Mouse (Mus musculus) left cerebral cortex, postnatal 4 days (tissue): ENCODE data around the gene Dnajc12. TPM values are rescaled to one million over a fixed set of nuclear protein-coding genes. Genes with fewer than 3 reads are reported as not detected.
"Not testable (repeated sequence)": the region's sequence is repeated elsewhere in the genome, so short reads cannot be mapped to it uniquely, and the experiment has no call there.

Experiments used
- DNase-seq: peaks from one replicate; pipeline ENCODE4 v3.0.0-alpha.2; 2022
- intact Hi-C: fragments of 180-260 bp; cut with DNase I; formaldehyde crosslinking; loops from one replicate; pipeline ENCODE4 v1.15.1; 2025
- total RNA-seq, 2 experiments: library from RNA; stranded (reverse); gene quantifications; 2 replicates each; pipeline ENCODE4 v1.2.3; 2021

The Dnajc12 gene
- total RNA-seq, 2 experiments from 2014 or later = 5.5 to 6.9 TPM

- intact Hi-C loops = no loop called here
- DNase-seq = peak; percentile 5
Observed at GRCm38 (mm10) chr10:63381498-63382280, 554 bp upstream of the Dnajc12 start, which contains the start of gene Sirt1. Sirt1 (minus strand) TSS chr10:63381704.

GRCm38 (mm10) chr10:63385897-63386296 is 3.7 kb downstream of the Dnajc12 start:
- DNase-seq, intact Hi-C loops: not testable (repeated sequence)

GRCm38 (mm10) chr10:63386444-63386843 is 4.2 kb downstream of the Dnajc12 start:
- peak; percentile 89 for DNase-seq

GRCm38 (mm10) chr10:63386991-63387390 is 4.7 kb downstream of the Dnajc12 start:
- intact Hi-C loops = no loop called here
- no peak for DNase-seq

More at GRCm38 (mm10) chr10:63386444-63386843, 4.2 kb downstream of the Dnajc12 start:
- intact Hi-C loops = no loop called here

GRCm38 (mm10) chr10:63388948-63389347 is 6.7 kb downstream of the Dnajc12 start:
- DNase-seq = no peak
- intact Hi-C loops = no loop called here

GRCm38 (mm10) chr10:63396963-63397362 is 14.7 kb downstream of the Dnajc12 start:
- DNase-seq = no peak

GRCm38 (mm10) chr10:63402731-63403504 is 20.7 kb downstream of the Dnajc12 start:
- intact Hi-C loops = no loop called here
- no peak for DNase-seq

More at GRCm38 (mm10) chr10:63396963-63397362, 14.7 kb downstream of the Dnajc12 start:
- intact Hi-C loops = no loop called here

- DNase-seq = no peak
- intact Hi-C loops = no loop called here
Observed at GRCm38 (mm10) chr10:63403636-63404035, 21.4 kb downstream of the Dnajc12 start.

GRCm38 (mm10) chr10:63410162-63410956 is 28.1 kb downstream of the Dnajc12 start:
- intact Hi-C loops = no loop called here
- DNase-seq = no peak

- DNase-seq, intact Hi-C loops: not testable (repeated sequence)
Observed at GRCm38 (mm10) chr10:63411674-63412073, 29.4 kb downstream of the Dnajc12 start.

- no peak for DNase-seq
- intact Hi-C loops = no loop called here
Observed at GRCm38 (mm10) chr10:63412756-63413155, 30.5 kb downstream of the Dnajc12 start.

GRCm38 (mm10) chr10:63415287-63415686 is 33.0 kb downstream of the Dnajc12 start:
- no peak for DNase-seq
- intact Hi-C loops = no loop called here

GRCm38 (mm10) chr10:63415850-63416249 is 33.6 kb downstream of the Dnajc12 start:
- intact Hi-C loops = no loop called here
- DNase-seq = no peak

- intact Hi-C loops = no loop called here
- DNase-seq = no peak
Observed at GRCm38 (mm10) chr10:63417061-63417460, 34.8 kb downstream of the Dnajc12 start.

GRCm38 (mm10) chr10:63421739-63422735 is 39.8 kb downstream of the Dnajc12 start, which contains the start of gene Gm7075:
Gm7075 (minus strand) TSS chr10:63421789.
- intact Hi-C loops = no loop called here
- DNase-seq = peak; percentile 39

GRCm38 (mm10) chr10:63422736-63422992 is 40.4 kb downstream of the Dnajc12 start:
- no peak for DNase-seq
- intact Hi-C loops = no loop called here

- intact Hi-C loops = no loop called here
- DNase-seq = no peak
Observed at GRCm38 (mm10) chr10:63423591-63424474, 41.6 kb downstream of the Dnajc12 start.

- intact Hi-C loops = no loop called here
- no peak for DNase-seq
Observed at GRCm38 (mm10) chr10:63424475-63424814, 42.2 kb downstream of the Dnajc12 start.

GRCm38 (mm10) chr10:63427146-63427545 is 44.9 kb downstream of the Dnajc12 start:
- intact Hi-C loops = no loop called here
- no peak for DNase-seq
